Mouse (Mus musculus): ENCODE data around the gene Gm4027.
"Not testable (repeated sequence)": the region's sequence is repeated elsewhere in the genome, so short reads cannot be mapped to it uniquely, and the experiment has no call there.

DNA sequence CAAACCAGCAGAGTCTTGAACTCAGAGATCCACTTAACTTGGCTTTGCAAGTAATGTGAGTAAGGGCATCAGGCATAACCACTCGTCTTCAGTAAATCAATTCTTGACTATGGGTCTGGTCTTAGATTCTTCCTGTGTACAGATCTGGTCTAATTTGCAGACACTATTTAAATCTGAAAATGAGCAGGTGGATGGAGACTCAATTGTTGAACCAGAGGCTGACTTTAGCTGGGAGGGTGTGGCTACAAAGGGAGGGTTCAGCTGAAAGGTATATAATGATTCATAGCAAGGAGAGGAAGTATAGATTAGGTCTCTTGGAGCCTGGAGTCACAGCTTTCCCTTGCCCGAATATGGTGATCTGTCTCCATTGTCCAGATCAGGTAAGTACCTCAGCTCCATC, 16.3 kb upstream of the Gm4027 start, which contains the start of gene Oog1:
- not testable (repeated sequence) for TF ChIP-seq MYOD1 (IDR thresholded peaks at IDR 0.05; ENCODE audit: control insufficient read depth in 1 of 3, insufficient read length in 2 of 3, low read depth in 2 of 3); POLR2A (IDR thresholded peaks at IDR 0.05; ENCODE audit: insufficient read length, low read depth); TCF12 (IDR thresholded peaks at IDR 0.05; ENCODE audit: insufficient read depth, poor library complexity, severe bottlenecking); E2F4 (IDR thresholded peaks at IDR 0.05; ENCODE audit: insufficient read depth); USF1 (IDR thresholded peaks at IDR 0.05; ENCODE audit: low read depth); MAX (IDR thresholded peaks at IDR 0.05; ENCODE audit: low read depth); POLR2AphosphoS2 (IDR thresholded peaks at IDR 0.05; ENCODE audit: insufficient read length, low read depth); REST (IDR thresholded peaks at IDR 0.05; ENCODE audit: insufficient read depth, insufficient read length); TCF3 (IDR thresholded peaks at IDR 0.05; ENCODE audit: insufficient read length, low read depth)
